In genomic region chr11:35676744-35677143, GRCm38 (mm10) we compare ENCODE assay signal across 21 mouse cellular contexts.
DNase-seq lines count a peak whose midpoint lies in the region; ATAC-seq and TF ChIP-seq lines count a peak whose summit lies in the region.
"Had no signal": no experiment of that assay in that cellular context is flagged by ENCODE, and none has a peak within 500 bp of the region (broad histone marks: within the 10 kb centered on the region; RNA-seq: fewer than 3 reads in every experiment).

No protein-coding gene starts in this region.

- H3K4me2 ChIP-seq in kidney, embryonic 15.5 days: no peak overlapping the region
- H3K4me2 ChIP-seq in kidney, postnatal 0 days (ENCODE audit: low read length): no peak overlapping the region
- H3K4me2 ChIP-seq: embryonic facial prominence, embryonic 13.5 days; embryonic facial prominence, embryonic 15.5 days; forebrain, embryonic 12.5 days had no signal

- TF ChIP-seq CTCF in kidney, adult 2 months (conservative IDR thresholded peaks at IDR 0.05; ENCODE audit: insufficient read depth, insufficient read length, low read depth, low read length): no peak
- TF ChIP-seq CTCF in kidney, postnatal 0 days (IDR thresholded peaks at IDR 0.05; ENCODE audit: low read depth): no peak

- H3K4me1 ChIP-seq in kidney, embryonic 15.5 days: peaks cover 16% of the 10 kb centered on the region
- no peaks in the 10 kb centered on the region for H3K4me1 ChIP-seq in kidney, adult 2 months (ENCODE audit: control insufficient read depth, insufficient read depth, low read length)
- H3K4me1 ChIP-seq in kidney, postnatal 0 days (replicated peaks; ENCODE audit: insufficient read depth, low read length): peaks cover 3% of the 10 kb centered on the region; the same call in 1 of the 2 replicates
- H3K4me1 ChIP-seq: embryonic facial prominence, embryonic 15.5 days; forebrain, embryonic 10.5 days; forebrain, embryonic 12.5 days had no signal

- 14% methylated on average over 4 of the region's 4 CpGs for WGBS in kidney, embryonic 15.5 days
- 33% methylated on average over 4 of the region's 4 CpGs for WGBS in kidney, adult 2 months
- 20% methylated on average over 4 of the region's 4 CpGs for WGBS in kidney, postnatal 0 days

- no peak overlapping the region for H3K4me3 ChIP-seq in kidney, embryonic 15.5 days (replicated peaks)
- no peak overlapping the region for H3K4me3 ChIP-seq in kidney, adult 2 months (ENCODE audit: insufficient read depth, low read depth, low read length)
- H3K4me3 ChIP-seq in kidney, postnatal 0 days (replicated peaks; ENCODE audit: low read depth, low read length): no peak overlapping the region
- H3K4me3 ChIP-seq: embryonic facial prominence, embryonic 13.5 days; embryonic facial prominence, embryonic 15.5 days; erythroblast, embryonic 14.5 days; forebrain, embryonic 10.5 days; forebrain, embryonic 12.5 days had no signal

- H3K9me3 ChIP-seq in kidney, embryonic 15.5 days (replicated peaks): no peaks in the 10 kb centered on the region
- no peaks in the 10 kb centered on the region for H3K9me3 ChIP-seq in kidney, postnatal 0 days (replicated peaks; ENCODE audit: low read length)
- H3K9me3 ChIP-seq: embryonic facial prominence, embryonic 13.5 days; embryonic facial prominence, embryonic 15.5 days; forebrain, embryonic 10.5 days; forebrain, embryonic 12.5 days had no signal

- peak; percentile 91 for ATAC-seq in kidney, embryonic 15.5 days (replicated peaks; ENCODE audit: low FRiP score)
- ATAC-seq in kidney, postnatal 0 days (replicated peaks; ENCODE audit: low FRiP score, low read depth): peak; percentile 82
- ATAC-seq: forebrain, embryonic 14.5 days; forebrain, embryonic 16.5 days had no signal

- H3K9ac ChIP-seq in kidney, embryonic 15.5 days: no peak overlapping the region
- H3K9ac ChIP-seq in kidney, postnatal 0 days (ENCODE audit: low read depth, low read length): no peak overlapping the region
- H3K9ac ChIP-seq: embryonic facial prominence, embryonic 13.5 days; embryonic facial prominence, embryonic 15.5 days; forebrain, embryonic 12.5 days had no signal

- H3K36me3 ChIP-seq in kidney, embryonic 15.5 days: no peaks in the 10 kb centered on the region
- no peaks in the 10 kb centered on the region for H3K36me3 ChIP-seq in kidney, adult 2 months (ENCODE audit: control insufficient read depth, insufficient read depth, low read length)
- H3K36me3 ChIP-seq in kidney, postnatal 0 days (ENCODE audit: insufficient read depth, low read length): no peaks in the 10 kb centered on the region
- H3K36me3 ChIP-seq: forebrain, embryonic 10.5 days; forebrain, embryonic 12.5 days had no signal

- DNase-seq in kidney, adult 2 months: no peak
- peak; percentile 87 for DNase-seq in kidney, postnatal 0 days (ENCODE audit: low spot score)
- no peak for DNase-seq in kidney, adult 8-10 months
- DNase-seq: adrenal gland, adult 2 months; adrenal gland, postnatal 10 days; adrenal gland, postnatal 25 days; cerebellum, adult 11 months; cerebellum, adult 18-20 months; cerebellum, adult 8-10 months; cerebellum, adult 9-11 months; cerebellum, postnatal 14 days; cerebellum, postnatal 36 days; embryo, embryonic 11 days had no signal

- TF ChIP-seq POLR2A in kidney, adult 2 months (IDR thresholded peaks at IDR 0.05; ENCODE audit: low read depth, low read length): no peak

- 0 out of 2 replicates have a peak overlapping the region, but pooled peaks have one; percentile 46 for H3K27ac ChIP-seq in kidney, embryonic 15.5 days
- H3K27ac ChIP-seq in kidney, adult 2 months (ENCODE audit: insufficient read depth, low read depth, low read length): no peak overlapping the region
- no peak overlapping the region for H3K27ac ChIP-seq in kidney, postnatal 0 days
- H3K27ac ChIP-seq: embryonic facial prominence, embryonic 13.5 days; embryonic facial prominence, embryonic 15.5 days; forebrain, embryonic 10.5 days; forebrain, embryonic 12.5 days had no signal

- H3K27me3 ChIP-seq in kidney, embryonic 15.5 days: no peaks in the 10 kb centered on the region
- H3K27me3 ChIP-seq in kidney, adult 2 months (replicated peaks; ENCODE audit: control insufficient read depth, insufficient read depth, low read length): no peaks in the 10 kb centered on the region
- no peaks in the 10 kb centered on the region for H3K27me3 ChIP-seq in kidney, postnatal 0 days (ENCODE audit: insufficient read depth, low read length)
- H3K27me3 ChIP-seq: embryonic facial prominence, embryonic 13.5 days; embryonic facial prominence, embryonic 15.5 days had no signal
